Mouse (Mus musculus): ENCODE data around the gene Pnrc1. TPM values are rescaled to one million over a fixed set of nuclear protein-coding genes. Genes with fewer than 3 reads are reported as not detected.
"Not testable (repeated sequence)": the region's sequence is repeated elsewhere in the genome, so short reads cannot be mapped to it uniquely, and the experiment has no call there.

Gene Pnrc1
- polyA plus RNA-seq (2015; fragmentation: Nextera tagmentation; extraction: Ambion mirVana) = 68.7 and 78.0 TPM in 2 replicates

DNA sequence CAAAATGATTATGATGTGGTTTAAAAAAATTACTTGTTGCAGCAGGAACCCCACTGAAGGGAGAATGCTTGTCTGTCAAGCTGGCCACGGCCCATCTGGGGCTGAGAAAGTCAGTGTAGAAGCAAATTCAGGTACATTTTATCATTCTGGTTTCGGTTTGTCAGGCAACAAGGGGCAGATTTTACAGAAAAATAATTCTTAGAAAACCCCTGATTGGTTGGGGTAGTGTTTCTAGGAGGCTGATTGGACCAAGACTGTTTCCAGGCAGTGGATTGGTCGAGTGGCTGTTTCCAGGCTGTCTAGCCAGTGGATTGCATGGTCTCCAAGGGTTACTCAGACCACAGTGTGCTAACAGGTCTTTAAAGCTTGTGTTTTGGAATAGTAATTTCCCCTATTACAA is at the start of gene Pnrc1:
Gene Pnrc1, minus strand, starts transcription at position 162 of the 400 bp plus-strand sequence.
- H3K4me1 ChIP-seq (replicated peaks) = no peaks in the 10 kb centered on the region
- no peak within 1 kb of the TSS for H3K4me3 ChIP-seq (replicated peaks)
- H3K4me2 ChIP-seq (replicated peaks) = peak within 1 kb of the TSS; percentile 29
- ATAC-seq = peak; percentile 86
- H3K36me3 ChIP-seq = no peaks in the 10 kb centered on the region
- no peaks in the 10 kb centered on the region for H3K27me3 ChIP-seq (replicated peaks)
- H3K27ac ChIP-seq = no peak within 1 kb of the TSS
- H3K9ac ChIP-seq = no peak within 1 kb of the TSS
- 41% methylated on average over 3 of the region's 3 CpGs for WGBS
- no peaks in the 10 kb centered on the region for H3K9me3 ChIP-seq

DNA sequence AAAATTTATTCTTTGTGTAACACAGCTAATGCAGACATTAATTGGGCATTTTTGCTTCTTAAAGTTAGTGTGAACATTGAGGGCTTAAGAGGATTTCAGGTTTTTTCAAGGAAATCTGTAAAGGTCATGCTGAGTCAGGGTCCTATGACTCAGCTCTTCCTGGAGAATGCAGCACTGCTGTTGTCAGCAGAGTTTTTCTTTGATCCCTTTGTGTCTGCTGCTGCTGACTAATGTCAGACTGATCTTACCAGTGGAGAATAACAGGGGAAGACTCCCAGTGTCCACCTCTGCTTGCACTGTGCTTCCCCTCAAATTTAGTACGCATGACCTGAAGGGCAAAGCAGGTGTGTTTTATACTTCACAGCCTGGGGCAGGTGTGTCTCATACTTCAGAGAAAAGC is 48.0 kb upstream of the Pnrc1 start:
- Histone ChIP-seq H3K36me3 (peaks cover 6% of the 10 kb centered on the region; the same call in 1 of the 2 replicates), H3K27ac (no peak overlapping the region)
- WGBS = 90% methylated on average over 1 of the region's 1 CpGs

DNA sequence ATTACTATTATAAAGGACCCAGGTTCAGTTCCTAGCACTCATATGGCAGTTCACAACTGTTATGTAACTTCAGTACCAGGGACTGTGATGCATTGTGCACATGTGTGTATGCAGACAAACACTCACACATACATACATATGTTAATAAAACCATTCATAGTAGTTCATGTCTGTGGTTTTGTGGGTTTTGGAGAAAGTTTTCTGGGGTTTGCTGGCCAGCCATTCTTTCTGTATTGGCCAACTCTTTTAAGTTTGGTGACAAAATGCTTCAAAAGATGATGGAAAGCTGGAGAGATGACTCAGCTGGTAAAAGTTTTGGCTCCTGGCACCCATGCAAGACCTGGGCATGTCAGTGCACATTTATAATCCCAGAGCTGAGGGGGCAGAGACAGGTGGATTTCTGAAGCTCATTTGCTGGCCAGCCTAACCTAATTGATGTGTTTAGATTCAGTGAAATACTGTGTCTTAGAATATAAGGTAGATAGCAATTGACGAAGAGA is 43.0 kb upstream of the Pnrc1 start:
- 80% methylated on average over 1 of the region's 1 CpGs for WGBS
- Histone ChIP-seq H3K4me2 (replicated peaks) (no peak overlapping the region), H3K4me1 (replicated peaks) (no peaks in the 10 kb centered on the region), H3K9ac (no peak overlapping the region), H3K9me3 (no peaks in the 10 kb centered on the region), H3K27ac (no peak overlapping the region), H3K36me3 (peaks cover 9% of the 10 kb centered on the region; the same call in 1 of the 2 replicates), H3K4me3 (replicated peaks) (no peak overlapping the region), H3K27me3 (replicated peaks) (no peaks in the 10 kb centered on the region)
- ATAC-seq = no peak

More for the DNA sequence above, 48.0 kb upstream of the Pnrc1 start:
- H3K9me3 ChIP-seq = no peaks in the 10 kb centered on the region
- no peak overlapping the region for H3K4me3 ChIP-seq (replicated peaks)
- no peaks in the 10 kb centered on the region for H3K4me1 ChIP-seq (replicated peaks)
- H3K9ac ChIP-seq = no peak overlapping the region
- H3K4me2 ChIP-seq (replicated peaks) = no peak overlapping the region
- ATAC-seq = no peak
- no peaks in the 10 kb centered on the region for H3K27me3 ChIP-seq (replicated peaks)

DNA sequence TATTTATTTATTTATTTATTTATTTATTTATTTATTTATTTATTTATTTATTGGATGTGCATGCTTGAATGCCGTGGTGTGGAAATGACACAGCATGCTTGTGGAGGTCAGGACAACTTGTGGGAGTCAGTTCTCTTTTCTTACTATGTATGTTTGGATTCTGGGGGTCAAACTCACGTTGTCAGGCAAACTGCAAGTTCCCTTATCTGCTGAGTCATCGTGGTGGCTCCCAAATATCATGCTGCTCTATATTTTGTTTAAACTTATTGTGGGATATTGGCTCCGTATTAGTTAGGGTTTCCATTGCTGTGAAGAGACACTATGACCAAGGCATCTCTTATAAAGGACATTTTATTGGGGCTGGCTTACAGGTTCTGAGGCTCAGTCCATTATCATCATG is 41.2 kb upstream of the Pnrc1 start:
- 92% methylated on average over 4 of the region's 4 CpGs for WGBS
- H3K27me3 ChIP-seq (replicated peaks) = no peaks in the 10 kb centered on the region
- H3K4me1 ChIP-seq (replicated peaks) = no peaks in the 10 kb centered on the region
- peaks cover 9% of the 10 kb centered on the region; the same call in 1 of the 2 replicates for H3K36me3 ChIP-seq
- no peak overlapping the region for H3K4me2 ChIP-seq (replicated peaks)
- H3K9ac ChIP-seq = no peak overlapping the region
- no peak for ATAC-seq
- H3K9me3 ChIP-seq = no peaks in the 10 kb centered on the region
- H3K27ac ChIP-seq = no peak overlapping the region
- no peak overlapping the region for H3K4me3 ChIP-seq (replicated peaks)

DNA sequence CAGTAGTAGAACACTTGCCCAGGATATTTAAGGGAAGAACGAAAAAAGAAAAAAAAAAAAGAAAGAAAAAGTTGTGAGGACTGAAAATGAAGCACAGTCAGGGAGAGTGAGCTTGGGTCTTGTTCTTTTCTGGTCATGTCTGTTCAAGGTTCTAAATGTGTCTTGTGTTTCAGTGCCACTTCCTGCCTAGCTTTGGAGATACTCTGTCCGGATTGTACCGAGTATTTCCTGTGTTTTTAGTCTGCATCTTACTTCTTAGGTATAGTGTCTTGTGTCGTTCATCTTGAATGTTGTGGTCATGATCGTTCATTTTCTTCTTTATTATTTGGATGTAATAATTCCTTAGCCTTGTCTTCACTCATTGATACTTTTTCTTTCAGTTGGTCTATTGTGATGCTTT is 25.9 kb upstream of the Pnrc1 start:
- H3K4me1 ChIP-seq (replicated peaks) = peaks cover 3% of the 10 kb centered on the region; the same call in 1 of the 2 replicates
- ATAC-seq = no peak
- no peak overlapping the region for H3K9ac ChIP-seq
- H3K4me2 ChIP-seq (replicated peaks) = no peak overlapping the region
- H3K36me3 ChIP-seq = no peaks in the 10 kb centered on the region
- WGBS = 83% methylated on average over 5 of the region's 5 CpGs
- no peak overlapping the region for H3K27ac ChIP-seq
- no peaks in the 10 kb centered on the region for H3K27me3 ChIP-seq (replicated peaks)
- H3K4me3 ChIP-seq (replicated peaks) = no peak overlapping the region
- no peaks in the 10 kb centered on the region for H3K9me3 ChIP-seq

DNA sequence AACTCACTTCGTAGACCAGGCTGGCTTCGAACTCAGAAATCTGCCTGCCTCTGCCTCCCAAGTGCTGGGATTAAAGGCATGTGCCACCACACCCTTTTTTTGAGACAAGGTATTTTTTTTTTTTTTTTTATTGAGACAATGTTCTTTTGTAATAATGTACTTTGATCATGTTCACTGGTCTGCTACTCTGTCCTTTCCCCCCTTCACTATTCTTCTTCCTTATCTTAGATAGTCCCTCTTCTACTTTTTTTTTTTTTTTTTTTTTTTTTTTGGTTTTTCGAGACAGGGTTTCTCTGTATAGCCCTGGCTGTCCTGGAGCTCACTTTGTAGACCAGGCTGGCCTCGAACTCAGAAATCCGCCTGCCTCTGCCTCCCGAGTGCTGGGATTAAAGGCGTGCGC is 24.2 kb upstream of the Pnrc1 start:
- not testable (repeated sequence) for H3K4me2 ChIP-seq (replicated peaks); H3K27ac ChIP-seq; H3K4me3 ChIP-seq (replicated peaks); ATAC-seq; H3K27me3 ChIP-seq (replicated peaks); H3K36me3 ChIP-seq; H3K4me1 ChIP-seq (replicated peaks); H3K9ac ChIP-seq; H3K9me3 ChIP-seq
- 96% methylated on average over 6 of the region's 8 CpGs for WGBS

DNA sequence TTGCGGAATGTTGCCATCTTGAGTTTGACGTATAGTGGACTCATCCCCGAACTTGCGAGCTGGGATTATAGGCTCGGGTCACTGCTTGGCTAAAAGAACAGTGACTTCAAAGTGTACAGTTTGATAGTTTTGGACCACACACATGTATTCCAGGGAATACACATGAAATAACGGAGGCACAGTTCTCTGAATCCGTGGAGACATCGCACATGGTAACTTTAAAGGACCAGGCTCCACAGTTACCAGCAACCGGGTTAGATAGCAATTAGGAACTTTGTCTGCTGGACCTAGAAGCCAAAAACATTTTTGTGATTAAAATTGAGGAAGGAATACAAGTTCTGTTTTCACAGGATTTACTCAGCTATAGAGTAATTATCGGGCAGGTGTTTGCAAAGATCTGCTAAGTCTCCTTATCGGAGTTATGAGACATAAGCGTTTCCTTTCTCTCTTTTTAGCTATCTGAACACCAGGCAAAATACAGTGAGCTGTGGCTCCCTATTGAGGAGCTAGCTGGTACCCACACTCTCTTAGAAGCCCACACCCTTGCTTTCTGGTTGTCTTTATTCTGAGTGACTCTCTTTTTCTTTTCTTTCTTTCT is 21.0 kb upstream of the Pnrc1 start:
- H3K4me1 ChIP-seq (replicated peaks) = peaks cover 3% of the 10 kb centered on the region; the same call in 1 of the 2 replicates
- no peaks in the 10 kb centered on the region for H3K9me3 ChIP-seq
- no peak overlapping the region for H3K27ac ChIP-seq
- WGBS = 14% methylated on average over 12 of the region's 12 CpGs
- peak; percentile 8; the same call in 1 of the 2 replicates for ATAC-seq
- H3K36me3 ChIP-seq = no peaks in the 10 kb centered on the region
- peak overlapping the region; percentile 70 for H3K4me2 ChIP-seq (replicated peaks)
- peak overlapping the region; percentile 82 for H3K4me3 ChIP-seq (replicated peaks)
- H3K9ac ChIP-seq = peak overlapping the region; percentile 81
- no peaks in the 10 kb centered on the region for H3K27me3 ChIP-seq (replicated peaks)

DNA sequence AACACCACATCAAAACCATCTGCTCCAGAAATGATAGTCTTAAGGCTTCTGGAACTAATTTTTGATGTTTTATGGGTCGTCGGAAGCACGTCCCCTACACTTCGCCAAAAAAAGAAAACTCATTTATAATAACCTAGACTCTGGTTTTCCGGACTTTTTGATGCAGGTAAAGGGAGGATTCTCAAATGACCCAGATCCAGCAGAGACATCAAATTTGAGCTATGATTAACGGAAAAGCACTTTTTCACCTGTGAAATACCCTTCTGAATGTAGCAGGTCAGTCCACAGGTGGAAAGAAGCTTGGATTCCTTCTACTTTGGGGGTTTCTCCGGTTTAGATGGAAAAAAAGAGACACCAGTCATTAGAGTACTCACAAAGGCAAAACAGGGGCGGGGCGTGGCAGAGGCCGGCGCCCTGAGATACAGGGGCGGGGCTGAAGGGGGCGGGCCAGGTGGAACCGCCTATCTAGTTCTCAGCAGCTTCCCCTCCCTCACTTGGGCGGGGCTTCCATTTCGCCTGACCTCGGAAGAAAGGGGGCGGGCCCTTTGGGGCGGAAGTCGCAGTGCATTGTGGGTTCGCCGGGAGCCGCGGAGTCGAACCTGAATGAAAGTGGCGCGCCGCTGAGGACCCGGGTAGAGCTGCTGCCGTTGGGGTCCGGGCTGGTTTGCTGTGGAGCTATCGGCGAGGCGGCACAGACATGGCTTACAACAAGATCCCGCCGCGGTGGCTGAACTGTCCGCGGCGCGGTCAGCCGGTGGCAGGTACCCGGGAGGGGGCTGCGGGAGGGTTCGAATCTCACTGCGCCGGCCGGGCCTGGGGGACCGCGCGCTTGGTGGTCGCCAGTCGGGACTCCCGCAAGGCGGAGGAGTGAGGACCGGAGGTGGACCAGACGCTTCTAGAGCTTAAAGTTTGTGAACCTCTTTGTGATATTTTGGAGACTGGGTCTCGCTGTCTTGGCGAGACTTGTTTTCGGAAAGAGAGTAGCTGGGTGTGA is 20.1 kb upstream of the Pnrc1 start, which contains the start of gene Rngtt:
Gene Rngtt, plus strand, starts transcription at position 548 of the 994 bp plus-strand sequence.
- WGBS = 4% methylated on average over 60 of the region's 60 CpGs
- Histone ChIP-seq H3K27ac (peak within 1 kb of the TSS; percentile 58), H3K9me3 (no peaks in the 10 kb centered on the region)

DNA sequence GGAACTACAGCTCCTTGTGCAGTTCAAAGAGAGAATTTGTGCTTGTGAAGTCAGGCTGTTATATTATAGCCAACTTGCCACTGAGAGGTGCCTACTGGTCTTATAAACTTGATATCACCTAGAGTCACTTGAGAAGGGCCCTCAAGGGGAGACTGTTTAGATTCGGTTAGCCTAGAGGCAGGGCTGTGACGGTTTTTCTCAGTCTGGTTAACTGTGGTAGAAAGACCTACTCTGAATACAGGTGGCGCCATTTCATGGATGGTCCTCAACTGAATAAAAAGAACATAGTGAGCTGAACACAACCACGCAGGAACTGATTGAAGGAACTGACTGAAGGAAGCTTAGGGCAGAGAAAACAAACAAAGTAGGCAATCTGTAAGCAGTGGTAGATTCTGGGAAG is 17.2 kb upstream of the Pnrc1 start:
- Histone ChIP-seq H3K9me3 (no peaks in the 10 kb centered on the region), H3K27ac (no peak overlapping the region), H3K36me3 (no peaks in the 10 kb centered on the region), H3K27me3 (replicated peaks) (no peaks in the 10 kb centered on the region), H3K4me3 (replicated peaks) (no peak overlapping the region), H3K9ac (no peak overlapping the region), H3K4me1 (replicated peaks) (peaks cover 3% of the 10 kb centered on the region; the same call in 1 of the 2 replicates), H3K4me2 (replicated peaks) (no peak overlapping the region)
- 73% methylated on average over 4 of the region's 4 CpGs for WGBS
- no peak for ATAC-seq

More for the DNA sequence above, 20.1 kb upstream of the Pnrc1 start, which contains the start of gene Rngtt:
- Histone ChIP-seq H3K36me3 (no peaks in the 10 kb centered on the region), H3K4me2 (replicated peaks) (peak within 1 kb of the TSS; percentile 70), H3K9ac (peak within 1 kb of the TSS; percentile 81), H3K27me3 (replicated peaks) (no peaks in the 10 kb centered on the region), H3K4me3 (replicated peaks) (peak within 1 kb of the TSS; percentile 82), H3K4me1 (replicated peaks) (peaks cover 3% of the 10 kb centered on the region; the same call in 1 of the 2 replicates)
- ATAC-seq = peak; percentile 97

DNA sequence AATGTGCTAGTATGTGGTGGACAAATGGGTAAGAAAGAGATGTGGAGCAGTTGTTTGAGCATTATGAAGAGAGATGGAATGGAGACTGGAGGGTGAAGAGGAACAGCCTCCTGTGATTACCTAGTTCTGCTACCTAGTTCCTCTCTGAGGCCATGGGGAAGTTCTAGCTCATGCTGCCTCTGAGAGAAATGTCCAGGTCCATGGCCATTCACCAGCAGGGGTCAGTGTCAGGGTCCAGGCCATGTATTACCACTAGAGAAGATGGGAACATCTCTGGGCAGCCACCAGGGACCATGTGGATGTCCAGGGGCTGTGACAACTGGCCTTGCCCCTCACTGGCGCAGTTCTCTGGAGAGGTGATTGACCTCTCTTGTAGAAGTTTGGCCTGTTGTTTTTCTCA is 13.1 kb upstream of the Pnrc1 start:
- Histone ChIP-seq H3K4me3 (replicated peaks) (no peak overlapping the region), H3K9me3 (no peaks in the 10 kb centered on the region), H3K9ac (no peak overlapping the region), H3K27ac (no peak overlapping the region), H3K4me1 (replicated peaks) (no peaks in the 10 kb centered on the region), H3K27me3 (replicated peaks) (no peaks in the 10 kb centered on the region), H3K36me3 (no peaks in the 10 kb centered on the region), H3K4me2 (replicated peaks) (no peak overlapping the region)
- no peak for ATAC-seq
- WGBS = 96% methylated on average over 1 of the region's 1 CpGs

DNA sequence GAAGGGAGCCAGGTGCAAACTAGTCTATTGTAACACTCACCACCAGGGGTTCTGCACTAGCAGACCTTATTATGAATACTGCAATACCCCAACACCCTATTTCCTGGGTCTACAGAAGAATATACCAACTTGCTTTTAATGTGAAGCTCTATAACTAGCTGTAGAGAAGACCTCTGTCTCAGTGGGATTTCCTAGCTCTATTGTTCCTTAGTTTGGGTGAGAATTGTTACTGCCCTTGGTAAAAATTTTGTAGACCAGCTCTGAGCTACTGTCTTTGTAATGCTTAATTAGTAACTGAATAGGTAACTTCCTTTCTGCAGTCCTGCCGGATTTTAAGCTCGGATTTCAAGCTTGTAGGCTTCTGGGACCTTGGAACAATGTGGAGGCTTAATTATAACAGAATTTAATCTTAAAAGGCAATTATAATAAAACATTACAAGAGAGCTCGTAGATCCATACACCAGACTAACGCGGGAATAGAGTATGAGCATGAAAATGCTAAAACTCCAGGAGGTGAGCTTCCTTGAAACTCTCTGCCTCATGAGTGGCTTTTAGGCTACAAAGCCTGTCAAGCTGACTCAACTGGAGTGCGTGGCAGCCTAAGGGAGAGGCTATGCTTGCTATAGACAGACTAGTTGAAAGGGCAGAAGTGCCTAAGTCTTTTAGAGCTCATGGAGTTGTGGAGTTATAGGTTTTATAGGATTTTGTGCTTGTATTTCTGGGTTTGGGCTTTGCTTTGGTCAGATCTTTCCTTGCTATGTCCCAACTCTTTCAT is 11.1 kb upstream of the Pnrc1 start:
- 86% methylated on average over 6 of the region's 6 CpGs for WGBS
- not testable (repeated sequence) for H3K27ac ChIP-seq; H3K27me3 ChIP-seq (replicated peaks); H3K4me2 ChIP-seq (replicated peaks); H3K4me3 ChIP-seq (replicated peaks); H3K9me3 ChIP-seq; H3K4me1 ChIP-seq (replicated peaks); ATAC-seq; H3K36me3 ChIP-seq; H3K9ac ChIP-seq

Measured in intestine, embryonic 15.5 days (tissue).